26 mouse cellular contexts compared by ENCODE assay signal in genomic region chr3:54725344-54725743, GRCm38 (mm10). TPM values are rescaled to one million over a fixed set of nuclear protein-coding genes. Genes with fewer than 3 reads are reported as not detected.
A peak's percentile ranks its signal among the peaks of the same experiment; 100 is the strongest.
DNase-seq lines count a peak whose midpoint lies in the region.
"Had no signal": no experiment of that assay in that cellular context is flagged by ENCODE, and none has a peak within 500 bp of the region (broad histone marks: within the 10 kb centered on the region; RNA-seq: fewer than 3 reads in every experiment).

No protein-coding gene starts in this region.

- intact Hi-C loops in left cerebral cortex, postnatal 4 days (cut with DNase I): no loop called here

- peak; percentile 74 for DNase-seq in fat pad, adult 2 months (ENCODE audit: extremely low read depth, low read depth, low spot score)
- DNase-seq in gonadal fat pad, adult 2 months (ENCODE audit: low read depth): peak; percentile 64
- peak; percentile 30 for DNase-seq in induced T-regulatory cell, adult 2 months (ENCODE audit: low read depth)
- no peak for DNase-seq in left cerebral cortex, postnatal 4 days
- no peak for DNase-seq in testis, postnatal 14 days (ENCODE audit: low spot score)
- DNase-seq in adrenal gland, adult 2 months: no peak
- DNase-seq: adrenal gland, adult 8-10 months; adrenal gland, postnatal 10 days; adrenal gland, postnatal 14 days; adrenal gland, postnatal 25 days; adrenal gland, postnatal 36 days; B cell, adult 2 months; cerebellum, adult 11 months; cerebellum, adult 11-12 months; cerebellum, adult 18-20 months; cerebellum, adult 2 months had no signal

RNA-seq across cellular contexts. Expression of gene Exosc8, which starts 9.8 kb away (rescaled TPM):
- 19.4 and 25.1 TPM in 2 replicates for polyA plus RNA-seq in gonadal fat pad, adult 2 months (2012; rRNA removed)
- total RNA-seq in left cerebral cortex, postnatal 4 days (2021): 10 to 100 TPM; 53.9 to 60.7 TPM
- 10 to 100 TPM; 32.4 to 33.4 TPM for total RNA-seq in adrenal gland, adult 2 months (2021)
- 8.5 and 13.4 TPM in 2 replicates for polyA plus RNA-seq in adrenal gland, adult 2 months (2012; rRNA removed)

RNA-seq across cellular contexts. Expression of gene Alg5, which starts 10.0 kb away (rescaled TPM):
- 22.1 and 27.3 TPM in 2 replicates for polyA plus RNA-seq in gonadal fat pad, adult 2 months (2012; rRNA removed)
- total RNA-seq in left cerebral cortex, postnatal 4 days (2021): 10 to 100 TPM; 24.5 to 31.4 TPM
- 10 to 100 TPM; 41.8 to 45.0 TPM for total RNA-seq in adrenal gland, adult 2 months (2021)
- 8.0 and 8.9 TPM in 2 replicates for polyA plus RNA-seq in adrenal gland, adult 2 months (2012; rRNA removed)

RNA-seq across cellular contexts. Expression of gene Gm21958, which starts 11.2 kb away (rescaled TPM):
- not detected in 2 replicates for polyA plus RNA-seq in gonadal fat pad, adult 2 months (2012; rRNA removed)
- not detected for total RNA-seq in left cerebral cortex, postnatal 4 days (2021)
- not detected for total RNA-seq in adrenal gland, adult 2 months (2021)
- polyA plus RNA-seq in adrenal gland, adult 2 months (2012; rRNA removed): not detected in 2 replicates
- total RNA-seq: adrenal gland, adult 18-20 months; adrenal gland, adult 8-10 months; adrenal gland, postnatal 10 days; adrenal gland, postnatal 14 days; adrenal gland, postnatal 25 days; adrenal gland, postnatal 36 days; adrenal gland, postnatal 4 days; CH12.LX; ES-E14; G1E; MEL had no signal
- polyA plus RNA-seq: brain, embryonic 14.5 days; C2C12; cerebellum, adult 2 months; G1E had no signal

RNA-seq across cellular contexts. Expression of gene Smad9, which starts 30.0 kb away (rescaled TPM):
- polyA plus RNA-seq in gonadal fat pad, adult 2 months (2012; rRNA removed): 0.96 and 1.0 TPM in 2 replicates
- total RNA-seq in left cerebral cortex, postnatal 4 days (2021): 1 to 10 TPM; 2.8 to 3.1 TPM
- 10 to 100 TPM; 14.4 to 15.7 TPM for total RNA-seq in adrenal gland, adult 2 months (2021)
- polyA plus RNA-seq in adrenal gland, adult 2 months (2012; rRNA removed): 13.2 and 23.2 TPM in 2 replicates
- total RNA-seq: MEL had no signal
- polyA plus RNA-seq: activated CD4-positive, CD25-positive, alpha-beta regulatory T cell, adult 4 months; CD4-positive, CD25-positive, alpha-beta regulatory T cell, adult 4 months; G1E had no signal

RNA-seq across cellular contexts. Expression of gene Supt20, which starts 32.7 kb away (rescaled TPM):
- 50.8 and 51.2 TPM in 2 replicates for polyA plus RNA-seq in gonadal fat pad, adult 2 months (2012; rRNA removed)
- 10 to 100 TPM; 72.3 to 75.3 TPM for total RNA-seq in left cerebral cortex, postnatal 4 days (2021)
- total RNA-seq in adrenal gland, adult 2 months (2021): 10 to 100 TPM; 34.1 to 37.9 TPM
- 24.1 and 26.8 TPM in 2 replicates for polyA plus RNA-seq in adrenal gland, adult 2 months (2012; rRNA removed)

Comparison
In these comparisons a context has a peak if more than half of its experiments do, and no peak if none do; other contexts are left out.
1. DNase-seq: peak in fat pad, adult 2 months (single experiment), gonadal fat pad, adult 2 months (single experiment) and induced T-regulatory cell, adult 2 months (single experiment); none in left cerebral cortex, postnatal 4 days (single experiment), testis, postnatal 14 days (single experiment) and adrenal gland, adult 2 months (single experiment).